Mouse (Mus musculus): Measurements from ENCODE around the gene Foxp2. TPM values are rescaled to one million over a fixed set of nuclear protein-coding genes. Genes with fewer than 3 reads are reported as not detected.

The Foxp2 gene
- polyA plus RNA-seq, 1 experiment, result 0.54 TPM

DNA sequence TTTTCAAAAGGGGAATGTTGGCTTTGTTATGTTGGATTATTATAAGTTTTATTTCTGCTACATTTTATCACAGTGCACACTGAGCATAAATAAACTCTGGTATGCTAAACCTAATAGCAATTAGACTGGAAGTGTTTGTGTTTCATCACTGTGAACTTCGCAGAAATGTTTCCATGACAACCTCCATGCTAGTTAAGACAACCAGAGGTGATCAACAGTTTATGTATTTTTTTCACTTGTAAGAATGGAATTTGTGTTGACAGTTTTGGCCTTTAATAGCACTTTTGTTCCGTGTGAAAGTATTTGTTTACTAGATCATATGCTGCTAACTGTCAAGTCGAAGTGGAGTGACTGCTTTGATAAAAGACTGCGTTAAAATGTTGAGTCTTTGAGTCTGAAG lies 51.6 kb downstream of the Foxp2 start:
- no peak for TF ChIP-seq CTCF (IDR thresholded peaks at IDR 0.05; ENCODE audit: control insufficient read depth, insufficient read depth, insufficient replicate concordance, low read depth, low read length)
- no peak for TF ChIP-seq POLR2A (IDR thresholded peaks at IDR 0.05; ENCODE audit: control insufficient read depth, low read depth, low read length)
- H3K4me1 ChIP-seq (ENCODE audit: control insufficient read depth, insufficient read depth, low read length), result no peaks in the 10 kb centered on the region
- no peak overlapping the region for H3K27ac ChIP-seq (ENCODE audit: control insufficient read depth, insufficient read depth, low read depth, low read length)
- no peak overlapping the region for H3K4me3 ChIP-seq (ENCODE audit: control insufficient read depth, low read depth, low read length)
- H3K36me3 ChIP-seq (ENCODE audit: control insufficient read depth, insufficient read depth, low read length), result no peaks in the 10 kb centered on the region
- no peaks in the 10 kb centered on the region for H3K27me3 ChIP-seq (ENCODE audit: control insufficient read depth, insufficient read depth, low read length)

DNA sequence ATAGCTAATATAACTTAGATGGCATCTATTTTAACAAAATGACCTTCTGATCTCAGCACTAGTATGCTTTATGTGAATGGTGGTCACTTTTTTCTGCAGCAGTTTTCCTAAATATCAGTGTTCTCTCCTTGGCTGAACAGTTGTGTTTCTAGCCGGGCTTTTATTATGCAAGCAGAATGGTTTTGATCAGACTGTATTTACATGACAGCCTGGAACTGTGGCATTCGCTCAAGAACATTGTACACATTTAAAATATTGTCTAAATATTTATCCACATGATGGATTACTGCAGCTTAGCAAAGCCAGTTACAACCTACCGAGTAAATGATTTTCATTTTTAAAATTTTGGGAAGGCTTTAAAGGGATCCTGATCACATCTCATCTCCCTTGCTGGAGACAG lies 75.9 kb downstream of the Foxp2 start:
- Histone ChIP-seq H3K36me3 (ENCODE audit: control insufficient read depth, insufficient read depth, low read length) (no peaks in the 10 kb centered on the region), H3K4me1 (ENCODE audit: control insufficient read depth, insufficient read depth, low read length) (no peaks in the 10 kb centered on the region), H3K27me3 (ENCODE audit: control insufficient read depth, insufficient read depth, low read length) (no peaks in the 10 kb centered on the region), H3K27ac (ENCODE audit: control insufficient read depth, insufficient read depth, low read depth, low read length) (no peak overlapping the region), H3K4me3 (ENCODE audit: control insufficient read depth, low read depth, low read length) (no peak overlapping the region)
- TF ChIP-seq POLR2A (IDR thresholded peaks at IDR 0.05; ENCODE audit: control insufficient read depth, low read depth, low read length) (no peak), CTCF (IDR thresholded peaks at IDR 0.05; ENCODE audit: control insufficient read depth, insufficient read depth, insufficient replicate concordance, low read depth, low read length) (no peak)

DNA sequence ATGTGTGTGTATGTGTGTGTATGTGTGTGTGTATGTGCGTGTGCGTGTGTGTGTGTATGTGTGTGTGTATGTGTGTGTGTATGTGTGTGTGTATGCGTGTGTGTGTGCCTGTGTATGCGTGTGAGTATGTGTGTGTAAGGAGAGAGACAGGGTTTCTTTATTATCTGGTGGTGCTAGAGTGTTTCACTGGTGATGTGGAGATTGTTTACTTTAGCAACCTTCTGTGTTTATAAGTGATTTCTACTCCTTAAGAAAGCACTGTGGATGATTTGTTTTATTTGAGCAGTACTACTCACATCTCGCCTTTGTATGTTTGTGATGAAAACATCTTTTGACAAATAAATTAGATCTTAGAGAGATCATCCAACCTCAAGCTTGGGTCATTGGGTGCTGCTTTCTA lies 77.1 kb downstream of the Foxp2 start:
- no peak for TF ChIP-seq POLR2A (IDR thresholded peaks at IDR 0.05; ENCODE audit: control insufficient read depth, low read depth, low read length)
- TF ChIP-seq CTCF (IDR thresholded peaks at IDR 0.05; ENCODE audit: control insufficient read depth, insufficient read depth, insufficient replicate concordance, low read depth, low read length), result no peak
- Histone ChIP-seq H3K27me3 (ENCODE audit: control insufficient read depth, insufficient read depth, low read length) (no peaks in the 10 kb centered on the region), H3K4me3 (ENCODE audit: control insufficient read depth, low read depth, low read length) (no peak overlapping the region), H3K27ac (ENCODE audit: control insufficient read depth, insufficient read depth, low read depth, low read length) (no peak overlapping the region), H3K4me1 (ENCODE audit: control insufficient read depth, insufficient read depth, low read length) (no peaks in the 10 kb centered on the region), H3K36me3 (ENCODE audit: control insufficient read depth, insufficient read depth, low read length) (no peaks in the 10 kb centered on the region)

DNA sequence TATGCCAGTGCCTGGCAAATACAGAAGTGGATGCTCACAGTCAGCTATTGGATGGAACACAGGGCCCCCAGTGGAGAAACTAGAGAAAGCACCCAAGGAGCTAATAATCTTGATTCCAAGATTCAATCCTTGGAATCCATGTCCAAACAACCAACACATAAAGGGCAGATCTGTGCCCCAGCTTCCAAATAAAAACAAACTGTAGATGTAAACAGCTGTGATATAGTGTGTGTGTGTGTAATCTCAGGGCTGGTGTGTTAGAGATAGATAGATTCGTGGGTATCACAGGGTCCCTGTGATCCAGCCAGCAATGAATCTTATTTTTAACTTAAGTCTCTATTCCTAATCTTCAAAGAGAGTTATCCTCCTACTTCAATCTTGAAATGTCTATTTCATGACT lies 107.0 kb downstream of the Foxp2 start:
- no peak for TF ChIP-seq POLR2A (IDR thresholded peaks at IDR 0.05; ENCODE audit: control insufficient read depth, low read depth, low read length)
- no peak for TF ChIP-seq CTCF (IDR thresholded peaks at IDR 0.05; ENCODE audit: control insufficient read depth, insufficient read depth, insufficient replicate concordance, low read depth, low read length)
- no peaks in the 10 kb centered on the region for H3K27me3 ChIP-seq (ENCODE audit: control insufficient read depth, insufficient read depth, low read length)
- no peak overlapping the region for H3K27ac ChIP-seq (ENCODE audit: control insufficient read depth, insufficient read depth, low read depth, low read length)
- H3K4me1 ChIP-seq (ENCODE audit: control insufficient read depth, insufficient read depth, low read length), result no peaks in the 10 kb centered on the region
- no peaks in the 10 kb centered on the region for H3K36me3 ChIP-seq (ENCODE audit: control insufficient read depth, insufficient read depth, low read length)
- H3K4me3 ChIP-seq (ENCODE audit: control insufficient read depth, low read depth, low read length), result no peak overlapping the region

DNA sequence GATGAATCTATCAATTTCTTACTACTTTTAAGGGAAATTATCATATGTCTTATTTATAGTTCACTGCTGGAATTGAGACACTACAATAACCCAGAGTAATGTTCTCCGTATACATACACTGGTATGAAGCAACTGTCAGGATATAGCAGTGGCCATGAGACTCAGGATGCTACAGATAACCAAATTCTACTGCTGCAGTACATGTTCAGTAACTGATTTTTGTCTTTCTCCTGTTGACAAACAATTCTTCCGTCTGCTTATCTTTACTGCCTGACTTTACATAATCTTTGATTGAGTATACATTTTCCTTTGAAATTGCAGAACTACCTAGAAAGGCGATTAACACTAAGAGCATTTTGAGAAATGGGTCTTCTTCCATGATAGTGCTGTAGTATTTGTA lies 127.3 kb downstream of the Foxp2 start:
- H3K4me1 ChIP-seq (ENCODE audit: control insufficient read depth, insufficient read depth, low read length), result no peaks in the 10 kb centered on the region
- TF ChIP-seq POLR2A (IDR thresholded peaks at IDR 0.05; ENCODE audit: control insufficient read depth, low read depth, low read length) (no peak), CTCF (IDR thresholded peaks at IDR 0.05; ENCODE audit: control insufficient read depth, insufficient read depth, insufficient replicate concordance, low read depth, low read length) (no peak)
- no peak overlapping the region for H3K27ac ChIP-seq (ENCODE audit: control insufficient read depth, insufficient read depth, low read depth, low read length)
- no peaks in the 10 kb centered on the region for H3K27me3 ChIP-seq (ENCODE audit: control insufficient read depth, insufficient read depth, low read length)
- no peaks in the 10 kb centered on the region for H3K36me3 ChIP-seq (ENCODE audit: control insufficient read depth, insufficient read depth, low read length)
- H3K4me3 ChIP-seq (ENCODE audit: control insufficient read depth, low read depth, low read length), result no peak overlapping the region

DNA sequence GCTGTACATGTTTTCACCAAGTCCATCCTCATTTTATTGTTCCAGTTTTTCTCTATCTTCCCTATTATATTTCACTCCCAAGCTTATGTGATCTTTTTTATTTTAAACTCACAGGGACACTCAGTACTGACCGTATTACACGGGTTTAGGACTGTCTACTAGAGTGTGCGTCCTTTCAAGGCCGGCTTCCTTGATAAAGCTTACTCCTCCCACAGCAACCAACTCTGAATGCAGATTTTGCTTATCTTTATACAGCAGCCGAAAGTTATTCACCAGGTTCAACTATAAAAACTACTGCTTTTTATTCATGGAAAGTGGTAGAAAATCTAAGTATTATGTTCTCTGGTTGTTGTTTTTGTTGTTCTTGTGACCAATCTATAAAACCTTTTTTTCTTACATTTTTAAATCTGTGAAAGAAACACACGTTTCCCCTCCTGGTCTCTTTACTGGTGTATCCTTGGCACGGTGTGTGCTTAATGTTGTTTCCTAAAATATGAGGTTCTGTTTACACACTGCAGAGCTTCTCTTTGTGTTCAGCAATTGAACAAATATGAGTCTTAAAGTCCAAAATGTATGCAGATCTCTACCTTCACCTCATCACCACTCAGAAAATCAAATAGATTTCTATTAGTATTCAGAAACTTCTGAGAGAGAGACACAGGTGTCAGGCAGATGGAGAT lies 128.4 kb downstream of the Foxp2 start:
- Histone ChIP-seq H3K27ac (ENCODE audit: control insufficient read depth, insufficient read depth, low read depth, low read length) (no peak overlapping the region), H3K4me1 (ENCODE audit: control insufficient read depth, insufficient read depth, low read length) (no peaks in the 10 kb centered on the region), H3K4me3 (ENCODE audit: control insufficient read depth, low read depth, low read length) (no peak overlapping the region), H3K27me3 (ENCODE audit: control insufficient read depth, insufficient read depth, low read length) (no peaks in the 10 kb centered on the region), H3K36me3 (ENCODE audit: control insufficient read depth, insufficient read depth, low read length) (no peaks in the 10 kb centered on the region)
- no peak for TF ChIP-seq POLR2A (IDR thresholded peaks at IDR 0.05; ENCODE audit: control insufficient read depth, low read depth, low read length)
- TF ChIP-seq CTCF (IDR thresholded peaks at IDR 0.05; ENCODE audit: control insufficient read depth, insufficient read depth, insufficient replicate concordance, low read depth, low read length), result no peak

DNA sequence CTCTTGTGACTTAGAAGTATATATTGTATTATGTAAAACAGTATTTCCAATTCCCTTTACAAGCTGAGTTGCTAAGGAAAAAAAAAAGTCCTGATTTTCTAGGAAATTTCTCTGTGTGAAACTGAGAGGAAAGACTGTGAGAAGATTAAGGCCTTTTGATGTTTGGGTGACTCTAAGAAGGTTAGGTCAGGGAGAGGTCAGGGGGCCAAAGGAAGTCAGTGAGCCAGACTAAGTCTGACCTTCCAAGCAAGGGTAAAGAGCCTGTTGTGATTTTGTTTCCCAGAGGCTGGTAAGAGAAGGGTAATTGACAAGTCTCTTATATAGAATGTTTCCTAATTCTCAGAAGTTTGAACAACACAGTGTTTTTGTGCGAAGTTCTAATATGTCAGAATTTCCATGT lies 162.1 kb downstream of the Foxp2 start:
- Histone ChIP-seq H3K4me3 (ENCODE audit: control insufficient read depth, low read depth, low read length) (no peak overlapping the region), H3K27me3 (ENCODE audit: control insufficient read depth, insufficient read depth, low read length) (no peaks in the 10 kb centered on the region), H3K36me3 (ENCODE audit: control insufficient read depth, insufficient read depth, low read length) (no peaks in the 10 kb centered on the region), H3K4me1 (ENCODE audit: control insufficient read depth, insufficient read depth, low read length) (no peaks in the 10 kb centered on the region), H3K27ac (ENCODE audit: control insufficient read depth, insufficient read depth, low read depth, low read length) (no peak overlapping the region)
- TF ChIP-seq CTCF (IDR thresholded peaks at IDR 0.05; ENCODE audit: control insufficient read depth, insufficient read depth, insufficient replicate concordance, low read depth, low read length), result no peak
- TF ChIP-seq POLR2A (IDR thresholded peaks at IDR 0.05; ENCODE audit: control insufficient read depth, low read depth, low read length), result no peak

Measured in testis, adult 2 months (tissue).